Mouse (Mus musculus): ENCODE data around the gene Rgl1. TPM values are rescaled to one million over a fixed set of nuclear protein-coding genes. Genes with fewer than 3 reads are reported as not detected.
A peak's percentile ranks its signal among the peaks of the same experiment; 100 is the strongest.

Gene Rgl1
- polyA plus RNA-seq, 1 experiment: 14.4 TPM

GRCm38 (mm10) chr1:152767749-152768488, 1.8 kb upstream of the Rgl1 start:
- Histone ChIP-seq H3K4me1 (ENCODE audit: control insufficient read depth, insufficient read depth, insufficient read length) (no peaks in the 10 kb centered on the region), H3K27me3 (ENCODE audit: control insufficient read depth, insufficient read depth, low read length) (no peaks in the 10 kb centered on the region; the same call in 1 of the 2 replicates), H3K36me3 (ENCODE audit: control insufficient read depth, insufficient read depth, low read length) (peaks cover 25% of the 10 kb centered on the region), H3K27ac (ENCODE audit: insufficient read depth, low read length) (no peak overlapping the region), H3K4me3 (ENCODE audit: extremely low read depth, insufficient read depth, insufficient read length) (peak overlapping the region; percentile 47; the same call in 1 of the 2 replicates)
- peak; percentile 83 for DNase-seq (ENCODE audit: low read depth in 1 of 2, low spot score in 2 of 2)
- TF ChIP-seq POLR2A (IDR thresholded peaks at IDR 0.05; ENCODE audit: low read depth, low read length) (no peak), CTCF (IDR thresholded peaks at IDR 0.05; ENCODE audit: extremely low read depth, insufficient read depth, insufficient read length, insufficient replicate concordance) (peak; percentile 32; the same call in 1 of the 2 replicates)
- 3% methylated on average over 5 of the region's 5 CpGs for WGBS

GRCm38 (mm10) chr1:152766804-152767748, 925 bp upstream of the Rgl1 start:
- DNase-seq (ENCODE audit: low read depth in 1 of 2, low spot score in 2 of 2): no peak
- TF ChIP-seq POLR2A (IDR thresholded peaks at IDR 0.05; ENCODE audit: low read depth, low read length) (no peak), CTCF (IDR thresholded peaks at IDR 0.05; ENCODE audit: extremely low read depth, insufficient read depth, insufficient read length, insufficient replicate concordance) (no peak)
- peaks cover 20% of the 10 kb centered on the region for H3K36me3 ChIP-seq (ENCODE audit: control insufficient read depth, insufficient read depth, low read length)
- H3K27ac ChIP-seq (ENCODE audit: insufficient read depth, low read length): peak overlapping the region; percentile 98
- under 1% methylated on average over 58 of the region's 60 CpGs for WGBS
- no peaks in the 10 kb centered on the region; the same call in 1 of the 2 replicates for H3K27me3 ChIP-seq (ENCODE audit: control insufficient read depth, insufficient read depth, low read length)
- H3K4me1 ChIP-seq (ENCODE audit: control insufficient read depth, insufficient read depth, insufficient read length): no peaks in the 10 kb centered on the region
- H3K4me3 ChIP-seq (ENCODE audit: extremely low read depth, insufficient read depth, insufficient read length): peak overlapping the region; percentile 100

- Histone ChIP-seq H3K4me3 (ENCODE audit: extremely low read depth, insufficient read depth, insufficient read length) (no peak overlapping the region), H3K27ac (ENCODE audit: insufficient read depth, low read length) (no peak overlapping the region), H3K4me1 (ENCODE audit: control insufficient read depth, insufficient read depth, insufficient read length) (no peaks in the 10 kb centered on the region), H3K36me3 (ENCODE audit: control insufficient read depth, insufficient read depth, low read length) (no peaks in the 10 kb centered on the region), H3K27me3 (ENCODE audit: control insufficient read depth, insufficient read depth, low read length) (no peaks in the 10 kb centered on the region; the same call in 1 of the 2 replicates)
- TF ChIP-seq POLR2A (IDR thresholded peaks at IDR 0.05; ENCODE audit: low read depth, low read length): no peak
- no peak for TF ChIP-seq CTCF (IDR thresholded peaks at IDR 0.05; ENCODE audit: extremely low read depth, insufficient read depth, insufficient read length, insufficient replicate concordance)
- DNase-seq (ENCODE audit: low read depth in 1 of 2, low spot score in 2 of 2): no peak
- 51% methylated on average over 2 of the region's 2 CpGs for WGBS
Observed at GRCm38 (mm10) chr1:152761791-152762190, 4.4 kb downstream of the Rgl1 start.

GRCm38 (mm10) chr1:152750312-152750965, 15.7 kb downstream of the Rgl1 start, which contains the start of gene Apobec4:
TSS of gene Apobec4 (plus strand) at chr1:152750551.
- WGBS: 72% methylated on average over 13 of the region's 13 CpGs

GRCm38 (mm10) chr1:152749276-152749675, 16.9 kb downstream of the Rgl1 start:
- no peak for TF ChIP-seq CTCF (IDR thresholded peaks at IDR 0.05; ENCODE audit: extremely low read depth, insufficient read depth, insufficient read length, insufficient replicate concordance)
- no peak for TF ChIP-seq POLR2A (IDR thresholded peaks at IDR 0.05; ENCODE audit: low read depth, low read length)
- no peak overlapping the region for H3K27ac ChIP-seq (ENCODE audit: insufficient read depth, low read length)
- 27% methylated on average over 9 of the region's 9 CpGs for WGBS

More at GRCm38 (mm10) chr1:152750312-152750965, 15.7 kb downstream of the Rgl1 start, which contains the start of gene Apobec4:
- Histone ChIP-seq H3K27me3 (ENCODE audit: control insufficient read depth, insufficient read depth, low read length) (no peaks in the 10 kb centered on the region), H3K27ac (ENCODE audit: insufficient read depth, low read length) (no peak within 1 kb of the TSS), H3K36me3 (ENCODE audit: control insufficient read depth, insufficient read depth, low read length) (no peaks in the 10 kb centered on the region), H3K4me1 (ENCODE audit: control insufficient read depth, insufficient read depth, insufficient read length) (peaks cover 2% of the 10 kb centered on the region; the same call in 1 of the 2 replicates), H3K4me3 (ENCODE audit: extremely low read depth, insufficient read depth, insufficient read length) (no peak within 1 kb of the TSS)
- DNase-seq (ENCODE audit: low read depth in 1 of 2, low spot score in 2 of 2): no peak
- no peak for TF ChIP-seq POLR2A (IDR thresholded peaks at IDR 0.05; ENCODE audit: low read depth, low read length)
- TF ChIP-seq CTCF (IDR thresholded peaks at IDR 0.05; ENCODE audit: extremely low read depth, insufficient read depth, insufficient read length, insufficient replicate concordance): no peak

GRCm38 (mm10) chr1:152746426-152746825, 19.7 kb downstream of the Rgl1 start:
- Histone ChIP-seq H3K27ac (ENCODE audit: insufficient read depth, low read length) (no peak overlapping the region), H3K4me3 (ENCODE audit: extremely low read depth, insufficient read depth, insufficient read length) (no peak overlapping the region), H3K27me3 (ENCODE audit: control insufficient read depth, insufficient read depth, low read length) (no peaks in the 10 kb centered on the region), H3K4me1 (ENCODE audit: control insufficient read depth, insufficient read depth, insufficient read length) (peaks cover 2% of the 10 kb centered on the region; the same call in 1 of the 2 replicates), H3K36me3 (ENCODE audit: control insufficient read depth, insufficient read depth, low read length) (no peaks in the 10 kb centered on the region)
- 32% methylated on average over 5 of the region's 5 CpGs for WGBS
- peak in 1 of 2 experiments; percentile 63 for DNase-seq (ENCODE audit: low read depth in 1 of 2, low spot score in 2 of 2)
- TF ChIP-seq CTCF (IDR thresholded peaks at IDR 0.05; ENCODE audit: extremely low read depth, insufficient read depth, insufficient read length, insufficient replicate concordance) (peak; percentile 49; the same call in 1 of the 2 replicates), POLR2A (IDR thresholded peaks at IDR 0.05; ENCODE audit: low read depth, low read length) (no peak)

More at GRCm38 (mm10) chr1:152749276-152749675, 16.9 kb downstream of the Rgl1 start:
- Histone ChIP-seq H3K4me3 (ENCODE audit: extremely low read depth, insufficient read depth, insufficient read length) (no peak overlapping the region), H3K36me3 (ENCODE audit: control insufficient read depth, insufficient read depth, low read length) (no peaks in the 10 kb centered on the region), H3K4me1 (ENCODE audit: control insufficient read depth, insufficient read depth, insufficient read length) (peaks cover 2% of the 10 kb centered on the region; the same call in 1 of the 2 replicates), H3K27me3 (ENCODE audit: control insufficient read depth, insufficient read depth, low read length) (no peaks in the 10 kb centered on the region)
- DNase-seq (ENCODE audit: low read depth in 1 of 2, low spot score in 2 of 2): no peak
